Mouse (Mus musculus) MEL (cell line): ENCODE measurements at regions not wholly inside any gene's neighbourhood (a gene's known extent, or its start where the extent isn't known, plus 50 kb on each side); places are given as distances from the start of the nearest gene placed in this dataset.

Experiments
- CHD1 ChIP-seq: IDR thresholded peaks from 2 replicates; pipeline ENCODE4 v1.6.1; 2012; ENCODE audit warnings: low read depth, mild to moderate bottlenecking, inconsistent platforms, low read length, improper control_type of control experiment
- CTCF ChIP-seq, 3 experiments: IDR thresholded peaks in 2 of 3; conservative IDR thresholded peaks in 1 of 3; 2 replicates each; pipeline ENCODE4 v1.5.1; 2011 to 2012; ENCODE audit warnings: low read length in 3 of 3, low read depth in 2 of 3, mild to moderate bottlenecking in 2 of 3, improper control_type of control experiment in 1 of 3, inconsistent platforms in 1 of 3, mixed read lengths in 1 of 3, moderate library complexity in 1 of 3; ENCODE audit not compliant: control insufficient read depth in 1 of 3, insufficient read depth in 1 of 3, poor library complexity in 1 of 3, severe bottlenecking in 1 of 3
- ETS1 ChIP-seq: IDR thresholded peaks from 2 replicates; pipeline ENCODE4 v1.6.1; 2012; ENCODE audit warnings: low read depth, mild to moderate bottlenecking, inconsistent platforms, low read length, improper control_type of control experiment, moderate library complexity
- GATA1 ChIP-seq: IDR thresholded peaks from 2 replicates; pipeline ENCODE4 v1.6.1; 2011; ENCODE audit warnings: low read depth, low read length, improper control_type of control experiment
- HCFC1 ChIP-seq: IDR thresholded peaks from 2 replicates; pipeline ENCODE4 v1.6.1; 2012; ENCODE audit warnings: low read depth, mild to moderate bottlenecking, inconsistent platforms, low read length, improper control_type of control experiment, moderate library complexity
- MAX ChIP-seq: IDR thresholded peaks from 2 replicates; pipeline ENCODE4 v1.6.1; 2011; ENCODE audit warnings: low read length, improper control_type of control experiment
- NRF1 ChIP-seq: IDR thresholded peaks from 2 replicates; pipeline ENCODE4 v1.6.1; 2014; ENCODE audit warnings: low read depth, mild to moderate bottlenecking, inconsistent platforms, low read length, improper control_type of control experiment, moderate library complexity; ENCODE audit not compliant: poor library complexity, insufficient read depth, severe bottlenecking
- POLR2AphosphoS2 ChIP-seq: IDR thresholded peaks from 2 replicates; pipeline ENCODE4 v1.6.1; 2011; ENCODE audit warnings: low read length, improper control_type of control experiment
- POLR2AphosphoS5 ChIP-seq: IDR thresholded peaks from 2 replicates; pipeline ENCODE4 v1.6.1; 2012; ENCODE audit warnings: low read depth, borderline replicate concordance, mild to moderate bottlenecking, inconsistent platforms, low read length, moderate library complexity, mixed read lengths
- TCF12 ChIP-seq: IDR thresholded peaks from 2 replicates; pipeline ENCODE4 v1.6.1; 2014; ENCODE audit warnings: low read depth, mild to moderate bottlenecking, inconsistent platforms, low read length, improper control_type of control experiment, moderate library complexity
- USF1 ChIP-seq: IDR thresholded peaks from 2 replicates; pipeline ENCODE4 v1.6.1; 2014; ENCODE audit warnings: low read depth, mild to moderate bottlenecking, inconsistent platforms, low read length, improper control_type of control experiment, moderate library complexity
- USF2 ChIP-seq, 2 experiments: IDR thresholded peaks; 2 replicates each; pipeline ENCODE4 v1.6.1; 2011 to 2012; ENCODE audit warnings: improper control_type of control experiment in 2 of 2, low read length in 2 of 2, borderline replicate concordance in 1 of 2, inconsistent platforms in 1 of 2, low read depth in 1 of 2, mild to moderate bottlenecking in 1 of 2; ENCODE audit not compliant: insufficient read depth in 1 of 2
- ZNF384 ChIP-seq: IDR thresholded peaks from 2 replicates; pipeline ENCODE4 v1.6.1; 2012; ENCODE audit warnings: low read depth, mild to moderate bottlenecking, inconsistent platforms, low read length, improper control_type of control experiment

- TF ChIP-seq TCF12 (no peak), POLR2AphosphoS2 (no peak), ETS1 (peak; percentile 32; the same call in 1 of the 2 replicates), USF2 (IDR thresholded peaks at IDR 0.05; ENCODE audit: borderline replicate concordance in 1 of 2, insufficient read depth in 1 of 2, low read depth in 1 of 2, low read length in 2 of 2) (no peak), ZNF384 (no peak), CTCF (IDR thresholded peaks at IDR 0.05 in 2 of 3, conservative IDR thresholded peaks at IDR 0.05 in 1 of 3; ENCODE audit: control insufficient read depth in 1 of 3, insufficient read depth in 1 of 3, low read depth in 2 of 3, low read length in 3 of 3, poor library complexity in 1 of 3, severe bottlenecking in 1 of 3) (no peak), GATA1 (no peak), USF1 (no peak), POLR2AphosphoS5 (no peak), HCFC1 (no peak), MAX (no peak), CHD1 (no peak), NRF1 (no peak)
Measured at GRCm38 (mm10) chr1:105906427-105906798, 83.8 kb upstream of the Zcchc2 start.
